Mouse (Mus musculus): ENCODE data around the gene Slc35f1. TPM values are rescaled to one million over a fixed set of nuclear protein-coding genes. Genes with fewer than 3 reads are reported as not detected.

Gene Slc35f1
- polyA plus RNA-seq, 1 experiment from 2014 or later = 2.3 TPM

- H3K9me3 ChIP-seq (ENCODE audit: control insufficient read depth, low read length) = no peaks in the 10 kb centered on the region
- H3K27me3 ChIP-seq (replicated peaks; ENCODE audit: control insufficient read depth, insufficient read depth, low read length) = no peaks in the 10 kb centered on the region
- no peak for DNase-seq (ENCODE audit: low spot score)
- H3K4me1 ChIP-seq (replicated peaks; ENCODE audit: control insufficient read depth, insufficient read depth, low read length) = no peaks in the 10 kb centered on the region
- no peak overlapping the region for H3K9ac ChIP-seq (ENCODE audit: low read length)
- no peak overlapping the region for H3K4me2 ChIP-seq (ENCODE audit: low read length)
- no peak overlapping the region for H3K27ac ChIP-seq (ENCODE audit: low read depth)
- ATAC-seq (replicated peaks; ENCODE audit: low FRiP score, low TSS enrichment, low read depth) = no peak
- H3K36me3 ChIP-seq (ENCODE audit: control insufficient read depth, insufficient read depth, low read length) = no peaks in the 10 kb centered on the region
- H3K4me3 ChIP-seq (ENCODE audit: low read depth, low read length) = no peak overlapping the region
Observed at GRCm38 (mm10) chr10:53062741-53063140, 372.4 kb downstream of the Slc35f1 start.

GRCm38 (mm10) chr10:53087811-53088210 is 397.5 kb downstream of the Slc35f1 start:
- Histone ChIP-seq H3K36me3 (ENCODE audit: control insufficient read depth, insufficient read depth, low read length) (no peaks in the 10 kb centered on the region), H3K9ac (ENCODE audit: low read length) (no peak overlapping the region), H3K4me3 (ENCODE audit: low read depth, low read length) (no peak overlapping the region), H3K4me2 (ENCODE audit: low read length) (no peak overlapping the region), H3K27ac (ENCODE audit: low read depth) (no peak overlapping the region), H3K4me1 (replicated peaks; ENCODE audit: control insufficient read depth, insufficient read depth, low read length) (no peaks in the 10 kb centered on the region), H3K9me3 (ENCODE audit: control insufficient read depth, low read length) (no peaks in the 10 kb centered on the region), H3K27me3 (replicated peaks; ENCODE audit: control insufficient read depth, insufficient read depth, low read length) (no peaks in the 10 kb centered on the region)
- WGBS = 71% methylated on average over 1 of the region's 1 CpGs
- DNase-seq (ENCODE audit: low spot score) (no peak), ATAC-seq (replicated peaks; ENCODE audit: low FRiP score, low TSS enrichment, low read depth) (no peak)

- no peaks in the 10 kb centered on the region for H3K4me1 ChIP-seq (replicated peaks; ENCODE audit: control insufficient read depth, insufficient read depth, low read length)
- no peaks in the 10 kb centered on the region for H3K9me3 ChIP-seq (ENCODE audit: control insufficient read depth, low read length)
- H3K9ac ChIP-seq (ENCODE audit: low read length) = no peak overlapping the region
- no peaks in the 10 kb centered on the region for H3K36me3 ChIP-seq (ENCODE audit: control insufficient read depth, insufficient read depth, low read length)
- no peaks in the 10 kb centered on the region for H3K27me3 ChIP-seq (replicated peaks; ENCODE audit: control insufficient read depth, insufficient read depth, low read length)
- H3K4me2 ChIP-seq (ENCODE audit: low read length) = no peak overlapping the region
- no peak for ATAC-seq (replicated peaks; ENCODE audit: low FRiP score, low TSS enrichment, low read depth)
- no peak overlapping the region for H3K4me3 ChIP-seq (ENCODE audit: low read depth, low read length)
- H3K27ac ChIP-seq (ENCODE audit: low read depth) = no peak overlapping the region
- DNase-seq (ENCODE audit: low spot score) = no peak
- 51% methylated on average over 4 of the region's 4 CpGs for WGBS
Observed at GRCm38 (mm10) chr10:53091525-53091924, 401.2 kb downstream of the Slc35f1 start.

- DNase-seq (ENCODE audit: low spot score) = no peak
- WGBS = 38% methylated on average over 3 of the region's 3 CpGs
Observed at GRCm38 (mm10) chr10:53096446-53096845, 406.1 kb downstream of the Slc35f1 start.

GRCm38 (mm10) chr10:53100881-53101280 is 410.5 kb downstream of the Slc35f1 start:
- Histone ChIP-seq H3K27ac (ENCODE audit: low read depth) (no peak overlapping the region), H3K27me3 (replicated peaks; ENCODE audit: control insufficient read depth, insufficient read depth, low read length) (no peaks in the 10 kb centered on the region), H3K4me2 (ENCODE audit: low read length) (no peak overlapping the region), H3K4me1 (replicated peaks; ENCODE audit: control insufficient read depth, insufficient read depth, low read length) (no peaks in the 10 kb centered on the region), H3K36me3 (ENCODE audit: control insufficient read depth, insufficient read depth, low read length) (no peaks in the 10 kb centered on the region), H3K9ac (ENCODE audit: low read length) (no peak overlapping the region), H3K4me3 (ENCODE audit: low read depth, low read length) (no peak overlapping the region), H3K9me3 (ENCODE audit: control insufficient read depth, low read length) (no peaks in the 10 kb centered on the region)
- ATAC-seq (replicated peaks; ENCODE audit: low FRiP score, low TSS enrichment, low read depth) = no peak
- no peak for DNase-seq (ENCODE audit: low spot score)
- WGBS = 90% methylated on average over 3 of the region's 3 CpGs

More at GRCm38 (mm10) chr10:53096446-53096845, 406.1 kb downstream of the Slc35f1 start:
- Histone ChIP-seq H3K27me3 (replicated peaks; ENCODE audit: control insufficient read depth, insufficient read depth, low read length) (no peaks in the 10 kb centered on the region), H3K4me1 (replicated peaks; ENCODE audit: control insufficient read depth, insufficient read depth, low read length) (no peaks in the 10 kb centered on the region), H3K27ac (ENCODE audit: low read depth) (no peak overlapping the region), H3K4me2 (ENCODE audit: low read length) (no peak overlapping the region), H3K4me3 (ENCODE audit: low read depth, low read length) (no peak overlapping the region), H3K9ac (ENCODE audit: low read length) (no peak overlapping the region), H3K36me3 (ENCODE audit: control insufficient read depth, insufficient read depth, low read length) (no peaks in the 10 kb centered on the region), H3K9me3 (ENCODE audit: control insufficient read depth, low read length) (no peaks in the 10 kb centered on the region)
- ATAC-seq (replicated peaks; ENCODE audit: low FRiP score, low TSS enrichment, low read depth) = no peak

GRCm38 (mm10) chr10:53101412-53101811 is 411.1 kb downstream of the Slc35f1 start:
- no peaks in the 10 kb centered on the region for H3K27me3 ChIP-seq (replicated peaks; ENCODE audit: control insufficient read depth, insufficient read depth, low read length)
- WGBS = 81% methylated on average over 2 of the region's 2 CpGs
- DNase-seq (ENCODE audit: low spot score) (no peak), ATAC-seq (replicated peaks; ENCODE audit: low FRiP score, low TSS enrichment, low read depth) (no peak)
- H3K4me1 ChIP-seq (replicated peaks; ENCODE audit: control insufficient read depth, insufficient read depth, low read length) = no peaks in the 10 kb centered on the region
- no peak overlapping the region for H3K9ac ChIP-seq (ENCODE audit: low read length)
- H3K4me3 ChIP-seq (ENCODE audit: low read depth, low read length) = no peak overlapping the region
- no peak overlapping the region for H3K4me2 ChIP-seq (ENCODE audit: low read length)
- no peaks in the 10 kb centered on the region for H3K36me3 ChIP-seq (ENCODE audit: control insufficient read depth, insufficient read depth, low read length)
- no peak overlapping the region for H3K27ac ChIP-seq (ENCODE audit: low read depth)
- no peaks in the 10 kb centered on the region for H3K9me3 ChIP-seq (ENCODE audit: control insufficient read depth, low read length)

- ATAC-seq (replicated peaks; ENCODE audit: low FRiP score, low TSS enrichment, low read depth) (no peak), DNase-seq (ENCODE audit: low spot score) (no peak)
- 88% methylated on average over 2 of the region's 2 CpGs for WGBS
- Histone ChIP-seq H3K9me3 (ENCODE audit: control insufficient read depth, low read length) (no peaks in the 10 kb centered on the region), H3K4me1 (replicated peaks; ENCODE audit: control insufficient read depth, insufficient read depth, low read length) (no peaks in the 10 kb centered on the region), H3K4me3 (ENCODE audit: low read depth, low read length) (no peak overlapping the region), H3K4me2 (ENCODE audit: low read length) (no peak overlapping the region), H3K9ac (ENCODE audit: low read length) (no peak overlapping the region), H3K27me3 (replicated peaks; ENCODE audit: control insufficient read depth, insufficient read depth, low read length) (no peaks in the 10 kb centered on the region), H3K36me3 (ENCODE audit: control insufficient read depth, insufficient read depth, low read length) (no peaks in the 10 kb centered on the region), H3K27ac (ENCODE audit: low read depth) (no peak overlapping the region)
Observed at GRCm38 (mm10) chr10:53102423-53102822, 412.1 kb downstream of the Slc35f1 start.

- 28% methylated on average over 3 of the region's 3 CpGs for WGBS
- H3K9ac ChIP-seq (ENCODE audit: low read length) = no peak overlapping the region
- no peaks in the 10 kb centered on the region for H3K36me3 ChIP-seq (ENCODE audit: control insufficient read depth, insufficient read depth, low read length)
- H3K4me2 ChIP-seq (ENCODE audit: low read length) = no peak overlapping the region
- H3K4me1 ChIP-seq (replicated peaks; ENCODE audit: control insufficient read depth, insufficient read depth, low read length) = no peaks in the 10 kb centered on the region
- H3K27me3 ChIP-seq (replicated peaks; ENCODE audit: control insufficient read depth, insufficient read depth, low read length) = no peaks in the 10 kb centered on the region
- H3K27ac ChIP-seq (ENCODE audit: low read depth) = no peak overlapping the region
- ATAC-seq (replicated peaks; ENCODE audit: low FRiP score, low TSS enrichment, low read depth) (0 out of 2 replicates have a peak, but pooled peaks have one; percentile 53), DNase-seq (ENCODE audit: low spot score) (peak; percentile 60)
- no peaks in the 10 kb centered on the region for H3K9me3 ChIP-seq (ENCODE audit: control insufficient read depth, low read length)
- H3K4me3 ChIP-seq (ENCODE audit: low read depth, low read length) = no peak overlapping the region
Observed at GRCm38 (mm10) chr10:53115028-53115427, 424.7 kb downstream of the Slc35f1 start.

GRCm38 (mm10) chr10:53115673-53116398 is 425.5 kb downstream of the Slc35f1 start:
- WGBS = 58% methylated on average over 7 of the region's 7 CpGs
- no peak overlapping the region for H3K9ac ChIP-seq (ENCODE audit: low read length)
- no peak overlapping the region for H3K27ac ChIP-seq (ENCODE audit: low read depth)
- H3K4me3 ChIP-seq (ENCODE audit: low read depth, low read length) = no peak overlapping the region
- no peaks in the 10 kb centered on the region for H3K9me3 ChIP-seq (ENCODE audit: control insufficient read depth, low read length)
- no peaks in the 10 kb centered on the region for H3K36me3 ChIP-seq (ENCODE audit: control insufficient read depth, insufficient read depth, low read length)
- no peaks in the 10 kb centered on the region for H3K27me3 ChIP-seq (replicated peaks; ENCODE audit: control insufficient read depth, insufficient read depth, low read length)
- no peaks in the 10 kb centered on the region for H3K4me1 ChIP-seq (replicated peaks; ENCODE audit: control insufficient read depth, insufficient read depth, low read length)
- DNase-seq (ENCODE audit: low spot score) (no peak), ATAC-seq (replicated peaks; ENCODE audit: low FRiP score, low TSS enrichment, low read depth) (no peak)
- no peak overlapping the region for H3K4me2 ChIP-seq (ENCODE audit: low read length)
